Mouse (Mus musculus): ENCODE results near the gene Pycard. TPM values are rescaled to one million over a fixed set of nuclear protein-coding genes. Genes with fewer than 3 reads are reported as not detected.
A peak's percentile ranks its signal among the peaks of the same experiment; 100 is the strongest.
"Not testable (repeated sequence)": the region's sequence is repeated elsewhere in the genome, so short reads cannot be mapped to it uniquely, and the experiment has no call there.

Gene Pycard
- polyA plus RNA-seq, 1 experiment from 2014 or later: 24.9 TPM

GRCm38 (mm10) chr7:127967922-127968828 lies 25.5 kb downstream of the Pycard start:
- Histone ChIP-seq H3K9ac (peak overlapping the region; percentile 95), H3K4me3 (replicated peaks) (peak overlapping the region; percentile 98), H3K4me2 (peak overlapping the region; percentile 90), H3K36me3 (replicated peaks) (peaks cover 46% of the 10 kb centered on the region), H3K4me1 (replicated peaks) (peaks cover 52% of the 10 kb centered on the region), H3K9me3 (replicated peaks) (no peaks in the 10 kb centered on the region), H3K27ac (replicated peaks) (peak overlapping the region; percentile 95), H3K27me3 (no peaks in the 10 kb centered on the region)
- ATAC-seq (ENCODE audit: insufficient read depth): peak; percentile 35
- under 1% methylated on average over 42 of the region's 42 CpGs for WGBS (ENCODE audit: insufficient replicate concordance)

- peak within 1 kb of the TSS; percentile 95 for H3K27ac ChIP-seq (replicated peaks)
- ATAC-seq (ENCODE audit: insufficient read depth): peak; percentile 93
- H3K27me3 ChIP-seq: no peaks in the 10 kb centered on the region
- no peaks in the 10 kb centered on the region for H3K9me3 ChIP-seq (replicated peaks)
- peaks cover 45% of the 10 kb centered on the region for H3K4me1 ChIP-seq (replicated peaks)
- under 1% methylated on average over 92 of the region's 92 CpGs for WGBS (ENCODE audit: insufficient replicate concordance)
- H3K9ac ChIP-seq: peak within 1 kb of the TSS; percentile 95
- H3K4me2 ChIP-seq: peak within 1 kb of the TSS; percentile 90
- peaks cover 37% of the 10 kb centered on the region for H3K36me3 ChIP-seq (replicated peaks)
- H3K4me3 ChIP-seq (replicated peaks): peak within 1 kb of the TSS; percentile 98
These were observed 26.4 kb downstream of the Pycard start, which contains the start of gene Fus for GRCm38 (mm10) chr7:127967004-127967921. Gene Fus (plus strand): TSS chr7:127967457.

GRCm38 (mm10) chr7:127966371-127966918 lies 27.2 kb downstream of the Pycard start:
- Histone ChIP-seq H3K9me3 (replicated peaks) (no peaks in the 10 kb centered on the region), H3K27ac (replicated peaks) (peak overlapping the region; percentile 95), H3K27me3 (no peaks in the 10 kb centered on the region), H3K4me1 (replicated peaks) (peaks cover 40% of the 10 kb centered on the region), H3K36me3 (replicated peaks) (peaks cover 29% of the 10 kb centered on the region), H3K9ac (peak overlapping the region; percentile 95), H3K4me2 (peak overlapping the region; percentile 90), H3K4me3 (replicated peaks) (peak overlapping the region; percentile 98)
- WGBS (ENCODE audit: insufficient replicate concordance): 24% methylated on average over 10 of the region's 10 CpGs
- no peak for ATAC-seq (ENCODE audit: insufficient read depth)

- H3K36me3 ChIP-seq (replicated peaks): no peaks in the 10 kb centered on the region
- H3K4me3 ChIP-seq (replicated peaks): no peak overlapping the region
- no peak for ATAC-seq (ENCODE audit: insufficient read depth)
- H3K27ac ChIP-seq (replicated peaks): no peak overlapping the region
- H3K4me2 ChIP-seq: no peak overlapping the region
- no peaks in the 10 kb centered on the region for H3K9me3 ChIP-seq (replicated peaks)
- H3K4me1 ChIP-seq (replicated peaks): no peaks in the 10 kb centered on the region
- no peaks in the 10 kb centered on the region for H3K27me3 ChIP-seq
- no peak overlapping the region for H3K9ac ChIP-seq
- 48% methylated on average over 5 of the region's 5 CpGs for WGBS (ENCODE audit: insufficient replicate concordance)
These were observed 34.3 kb downstream of the Pycard start for GRCm38 (mm10) chr7:127959364-127959763.

GRCm38 (mm10) chr7:127952864-127953581 lies 40.6 kb downstream of the Pycard start:
- Histone ChIP-seq H3K27ac (replicated peaks) (no peak overlapping the region), H3K4me1 (replicated peaks) (no peaks in the 10 kb centered on the region), H3K27me3 (peaks cover 17% of the 10 kb centered on the region; the same call in 1 of the 2 replicates), H3K36me3 (replicated peaks) (no peaks in the 10 kb centered on the region), H3K4me2 (no peak overlapping the region), H3K4me3 (replicated peaks) (no peak overlapping the region), H3K9ac (no peak overlapping the region), H3K9me3 (replicated peaks) (no peaks in the 10 kb centered on the region)
- WGBS (ENCODE audit: insufficient replicate concordance): 21% methylated on average over 13 of the region's 13 CpGs
- ATAC-seq (ENCODE audit: insufficient read depth): no peak

GRCm38 (mm10) chr7:127946470-127947023 lies 47.1 kb downstream of the Pycard start, which contains the start of gene Prss36:
Gene Prss36 (minus strand): TSS chr7:127946725.
- Histone ChIP-seq H3K27ac (replicated peaks) (no peak within 1 kb of the TSS), H3K36me3 (replicated peaks) (no peaks in the 10 kb centered on the region), H3K27me3 (peaks cover 48% of the 10 kb centered on the region), H3K9me3 (replicated peaks) (no peaks in the 10 kb centered on the region), H3K4me3 (replicated peaks) (no peak within 1 kb of the TSS), H3K9ac (no peak within 1 kb of the TSS), H3K4me2 (no peak within 1 kb of the TSS), H3K4me1 (replicated peaks) (no peaks in the 10 kb centered on the region; the same call in 1 of the 2 replicates)
- ATAC-seq (ENCODE audit: insufficient read depth): no peak
- WGBS (ENCODE audit: insufficient replicate concordance): 63% methylated on average over 6 of the region's 6 CpGs

- no peak overlapping the region for H3K9ac ChIP-seq
- no peaks in the 10 kb centered on the region for H3K9me3 ChIP-seq (replicated peaks)
- no peaks in the 10 kb centered on the region; the same call in 1 of the 2 replicates for H3K4me1 ChIP-seq (replicated peaks)
- H3K27ac ChIP-seq (replicated peaks): no peak overlapping the region
- no peak overlapping the region for H3K4me2 ChIP-seq
- no peak overlapping the region for H3K4me3 ChIP-seq (replicated peaks)
- WGBS (ENCODE audit: insufficient replicate concordance): 19% methylated on average over 23 of the region's 23 CpGs
- H3K36me3 ChIP-seq (replicated peaks): no peaks in the 10 kb centered on the region
- H3K27me3 ChIP-seq: peaks cover 40% of the 10 kb centered on the region
- ATAC-seq (ENCODE audit: insufficient read depth): no peak
These were observed 49.1 kb downstream of the Pycard start for GRCm38 (mm10) chr7:127944614-127945013.

GRCm38 (mm10) chr7:127942097-127942496 lies 51.6 kb downstream of the Pycard start:
- H3K9ac ChIP-seq; H3K4me3 ChIP-seq (replicated peaks); H3K36me3 ChIP-seq (replicated peaks); H3K4me2 ChIP-seq; H3K27ac ChIP-seq (replicated peaks); H3K4me1 ChIP-seq (replicated peaks); ATAC-seq (ENCODE audit: insufficient read depth); H3K9me3 ChIP-seq (replicated peaks): not testable (repeated sequence)
- WGBS (ENCODE audit: insufficient replicate concordance): 40% methylated on average over 2 of the region's 2 CpGs
- peaks cover 40% of the 10 kb centered on the region for H3K27me3 ChIP-seq
